Mouse (Mus musculus): ENCODE data around the gene Hand2.

DNA sequence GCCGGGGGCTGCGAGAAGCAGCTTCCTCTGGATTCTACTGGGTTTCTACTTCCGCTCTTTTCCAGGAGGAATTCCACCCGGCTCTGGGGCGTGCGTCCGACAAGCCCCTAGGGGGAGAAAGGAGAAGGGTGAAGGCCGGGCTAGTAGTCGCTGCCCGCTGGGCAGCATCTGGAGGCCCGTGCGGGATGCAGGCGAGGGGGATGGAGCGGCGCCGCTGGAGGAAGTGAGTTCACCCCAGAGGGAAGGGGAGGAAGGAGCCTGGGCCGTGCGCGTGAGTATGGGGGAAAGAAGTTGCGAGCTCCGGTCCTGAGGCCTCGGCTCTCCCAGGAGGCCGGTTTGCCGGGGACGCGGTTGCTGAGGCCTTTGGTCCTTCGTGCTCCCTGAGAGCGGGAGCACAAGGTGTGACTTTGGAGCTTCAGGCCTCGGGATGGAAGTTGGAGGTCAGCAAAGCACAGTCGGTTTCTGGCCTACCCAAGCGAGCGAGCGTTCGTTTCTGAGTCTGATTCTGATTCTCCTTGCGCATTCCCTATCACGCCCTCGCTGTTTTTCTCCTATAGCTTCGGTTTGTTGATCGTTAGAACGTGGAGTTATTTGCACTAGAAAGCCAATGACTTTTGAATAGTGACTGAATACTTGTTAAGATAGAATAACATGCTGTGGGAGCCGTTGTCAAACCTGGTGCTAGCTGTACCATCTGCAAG is 20.2 kb downstream of the Hand2 start:
- TF ChIP-seq CTCF (IDR thresholded peaks at IDR 0.05 in 2 of 3, conservative IDR thresholded peaks at IDR 0.05 in 1 of 3; ENCODE audit: control insufficient read depth in 1 of 3, insufficient read depth in 1 of 3, low read depth in 2 of 3, low read length in 3 of 3, poor library complexity in 1 of 3, severe bottlenecking in 1 of 3), result no peak
- TF ChIP-seq NRF1 (IDR thresholded peaks at IDR 0.05; ENCODE audit: insufficient read depth, low read depth, low read length, poor library complexity, severe bottlenecking), result no peak
